Mouse (Mus musculus) thymus, postnatal 36 days (tissue): Measurements from ENCODE around the gene H2-M9.

Experiments
- DNase-seq, 2 experiments: peaks; one replicate each; pipeline ENCODE4 v3.0.0; 2022; ENCODE audit warnings: mixed read lengths in 2 of 2

Gene H2-M9

DNA sequence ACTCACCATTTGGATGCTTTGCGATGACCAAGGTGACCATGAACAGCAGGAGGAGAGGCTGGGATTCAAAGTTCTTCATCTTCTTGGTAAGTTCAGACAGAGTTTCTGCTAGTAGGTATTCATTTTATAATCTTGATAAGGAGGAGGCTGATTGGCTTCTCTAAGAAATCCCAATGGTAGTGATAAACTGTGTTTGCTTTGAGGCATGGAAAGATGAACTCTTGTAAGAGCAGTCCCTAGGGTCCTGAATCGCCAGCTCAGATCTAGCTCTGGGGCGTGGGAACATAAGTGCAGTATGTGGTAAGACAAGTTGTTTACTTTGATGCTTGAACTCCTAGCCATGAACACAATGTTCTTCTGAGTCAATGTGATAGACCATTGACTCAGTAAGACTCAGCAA, at the start of gene H2-M9:
Gene H2-M9, minus strand, starts transcription at position 101 of the 400 bp plus-strand sequence.
- DNase-seq, result no peak

DNA sequence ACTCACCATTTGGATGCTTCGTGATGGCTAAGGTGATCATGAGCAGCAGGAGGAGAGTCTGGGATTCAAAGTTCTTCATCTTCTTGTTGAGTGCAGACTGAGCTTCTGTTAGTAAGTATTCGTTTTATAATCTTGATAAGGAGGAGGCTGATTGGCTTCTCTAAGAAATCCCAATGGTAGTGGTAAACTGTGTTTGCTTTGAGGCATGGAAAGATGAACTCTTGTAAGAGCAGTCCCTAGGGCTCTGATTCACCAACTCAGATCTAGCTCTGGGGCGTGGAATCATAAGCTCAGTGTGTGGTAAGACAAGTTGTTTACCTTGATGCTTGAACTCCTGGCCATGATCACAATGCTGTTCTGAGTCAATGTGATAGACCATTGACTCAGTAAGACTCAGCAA, 29.7 kb upstream of the H2-M9 start, which contains the start of gene H2-M1:
Gene H2-M1, minus strand, starts transcription at position 101 of the 400 bp plus-strand sequence.
- DNase-seq, result no peak
